Mouse (Mus musculus) thymus, adult 2 months (tissue): ENCODE measurements around the gene Dok4.

Source experiments
- CTCF ChIP-seq: fragments of 200-500 bp; IDR thresholded peaks from 2 replicates; pipeline ENCODE4 v1.5.1; 2012; ENCODE audit warnings: mild to moderate bottlenecking, control low read depth, low read length, moderate library complexity, borderline replicate concordance; ENCODE audit not compliant: control insufficient read depth, poor library complexity, insufficient read depth; ENCODE audit errors: extremely low read depth
- POLR2A ChIP-seq: fragments of 200-500 bp; IDR thresholded peaks from 2 replicates; pipeline ENCODE4 v1.6.1; 2012; ENCODE audit warnings: mild to moderate bottlenecking, low read length, control low read depth, moderate library complexity; ENCODE audit not compliant: control insufficient read depth, poor library complexity, insufficient read depth; ENCODE audit errors: extremely low read depth

DNA sequence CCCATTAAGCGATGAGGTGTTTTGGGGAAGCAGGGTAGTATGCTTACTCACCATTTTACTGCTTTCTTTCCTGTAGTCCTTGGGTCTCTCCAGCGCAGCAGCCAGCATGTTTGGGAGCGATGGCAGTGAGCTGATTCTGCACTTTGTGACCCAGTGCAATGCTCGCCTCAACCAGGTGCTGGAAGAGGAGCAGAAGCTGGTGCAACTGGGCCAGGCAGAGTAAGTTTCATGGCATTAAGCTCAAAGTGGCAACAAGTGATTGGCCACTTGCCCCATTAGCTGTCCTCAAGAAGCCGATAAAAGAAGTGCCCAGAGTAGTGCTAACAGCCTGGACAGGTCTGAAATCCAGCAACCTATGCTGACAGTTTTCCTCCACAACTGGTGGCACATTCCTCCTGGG lies 26.1 kb downstream of the Dok4 start:
- TF ChIP-seq POLR2A: no peak
- TF ChIP-seq CTCF: no peak
